25 mouse cellular contexts compared by ENCODE assay signal in genomic region chr14:87064281-87064680, GRCm38 (mm10).
DNase-seq lines count a peak whose midpoint lies in the region; ATAC-seq lines count a peak whose summit lies in the region.
"Had no signal": no experiment of that assay in that cellular context is flagged by ENCODE, and none has a peak within 500 bp of the region (broad histone marks: within the 10 kb centered on the region; RNA-seq: fewer than 3 reads in every experiment).

No protein-coding gene starts in this region.

- ATAC-seq in kidney, embryonic 14.5 days (ENCODE audit: low FRiP score, low TSS enrichment) = no peak
- ATAC-seq in erythroid progenitor cell, adult 5-6 weeks (replicated peaks; ENCODE audit: low FRiP score, poor library complexity, severe bottlenecking) = no peak
- ATAC-seq: activated CD4-positive, CD25-positive, alpha-beta regulatory T cell, adult 4 months; CD4-positive, CD25-positive, alpha-beta regulatory T cell, adult 4 months; forebrain, embryonic 15.5 days; Patski had no signal

- H3K9me3 ChIP-seq in kidney, embryonic 14.5 days (ENCODE audit: control insufficient read depth, low read length) = 0 out of 2 replicates have a peak, but pooled peaks cover 2% of the 10 kb centered on the region
- H3K9me3 ChIP-seq: embryonic facial prominence, embryonic 13.5 days; embryonic facial prominence, embryonic 15.5 days; forebrain, embryonic 15.5 days had no signal

- H3K36me3 ChIP-seq in kidney, embryonic 14.5 days (ENCODE audit: control insufficient read depth, insufficient read depth, low read length) = no peaks in the 10 kb centered on the region
- H3K36me3 ChIP-seq: embryonic facial prominence, embryonic 15.5 days; forebrain, embryonic 15.5 days had no signal

- DNase-seq in 3134 (ENCODE audit: extremely low read depth, insufficient read length, low spot score) (peak; percentile 2), 3T3-L1 (ENCODE audit: low read depth, low spot score) (peak; percentile 67)
- DNase-seq in Muller cell, postnatal 12 days (ENCODE audit: inconsistent ontology term) = peak; percentile 50
- DNase-seq in layer of hippocampus, adult 11-12 months (ENCODE audit: low spot score) = no peak
- DNase-seq: adrenal gland, adult 8-10 months; adrenal gland, postnatal 14 days; B cell, adult 2 months; cerebellum, adult 11 months; cerebellum, adult 18-20 months; cerebellum, adult 8-10 months; cerebellum, adult 9-11 months; cerebellum, postnatal 14 days; cerebellum, postnatal 36 days; embryo, embryonic 11 days; forebrain, postnatal 0 days had no signal

- H3K4me3 ChIP-seq in kidney, embryonic 14.5 days (ENCODE audit: low read length) = no peak overlapping the region
- H3K4me3 ChIP-seq: embryonic facial prominence, embryonic 13.5 days; embryonic facial prominence, embryonic 15.5 days; erythroblast, embryonic 14.5 days; forebrain, embryonic 15.5 days had no signal

- 81% methylated on average over 4 of the region's 4 CpGs for WGBS in kidney, embryonic 14.5 days

- no peak overlapping the region for H3K4me2 ChIP-seq in kidney, embryonic 14.5 days (replicated peaks; ENCODE audit: low read depth, low read length)
- H3K4me2 ChIP-seq: embryonic facial prominence, embryonic 13.5 days; embryonic facial prominence, embryonic 15.5 days; forebrain, embryonic 15.5 days had no signal

- H3K27me3 ChIP-seq in kidney, embryonic 14.5 days (ENCODE audit: control insufficient read depth, insufficient read depth, low read length) = no peaks in the 10 kb centered on the region
- H3K27me3 ChIP-seq: CH12.LX; embryonic facial prominence, embryonic 13.5 days; embryonic facial prominence, embryonic 15.5 days; forebrain, embryonic 15.5 days; Patski had no signal

- H3K4me1 ChIP-seq in kidney, embryonic 14.5 days (ENCODE audit: control insufficient read depth, insufficient read depth, low read length) = no peaks in the 10 kb centered on the region
- H3K4me1 ChIP-seq: embryonic facial prominence, embryonic 13.5 days; embryonic facial prominence, embryonic 15.5 days; forebrain, embryonic 15.5 days had no signal

- no peak overlapping the region for H3K9ac ChIP-seq in kidney, embryonic 14.5 days (ENCODE audit: low read depth, low read length)
- H3K9ac ChIP-seq: embryonic facial prominence, embryonic 13.5 days; embryonic facial prominence, embryonic 15.5 days; forebrain, embryonic 15.5 days; forebrain, postnatal 0 days had no signal

- no peak overlapping the region for H3K27ac ChIP-seq in kidney, embryonic 14.5 days (ENCODE audit: low read depth, low read length)
- H3K27ac ChIP-seq: embryonic facial prominence, embryonic 13.5 days; embryonic facial prominence, embryonic 15.5 days had no signal
